Mouse (Mus musculus): ENCODE results near the gene Snx29. TPM values are rescaled to one million over a fixed set of nuclear protein-coding genes. Genes with fewer than 3 reads are reported as not detected.

Snx29 gene
- total and polyA plus RNA-seq, 2 experiments: 2.0 to 10.3 TPM

- TF ChIP-seq POLR2A (IDR thresholded peaks at IDR 0.05; ENCODE audit: extremely low read depth, insufficient read depth, low read length) (no peak), CTCF (IDR thresholded peaks at IDR 0.05; ENCODE audit: low read depth, low read length) (no peak)
- Histone ChIP-seq H3K4me3 (ENCODE audit: insufficient read depth, low read depth, low read length) (no peak overlapping the region), H3K27ac (replicated peaks; ENCODE audit: insufficient read depth, low read depth, low read length) (no peak overlapping the region), H3K27me3 (ENCODE audit: control insufficient read depth, insufficient read depth, low read length) (no peaks in the 10 kb centered on the region), H3K9ac (ENCODE audit: low read depth, low read length) (no peak overlapping the region), H3K4me1 (ENCODE audit: control insufficient read depth, insufficient read depth, low read length) (peaks cover 12% of the 10 kb centered on the region), H3K36me3 (ENCODE audit: control insufficient read depth, insufficient read depth, low read length) (no peaks in the 10 kb centered on the region), H3K79me2 (ENCODE audit: control insufficient read depth, insufficient read depth, low read length) (peaks cover 8% of the 10 kb centered on the region; the same call in 1 of the 2 replicates)
- DNase-seq (ENCODE audit: extremely low read depth, low read depth, low spot score): no peak
These were observed 63.5 kb downstream of the Snx29 start for GRCm38 (mm10) chr16:11386221-11386620.

- H3K4me3 ChIP-seq (ENCODE audit: insufficient read depth, low read depth, low read length): no peak overlapping the region
- H3K36me3 ChIP-seq (ENCODE audit: control insufficient read depth, insufficient read depth, low read length): no peaks in the 10 kb centered on the region
- H3K4me1 ChIP-seq (ENCODE audit: control insufficient read depth, insufficient read depth, low read length): peaks cover 12% of the 10 kb centered on the region
- H3K27ac ChIP-seq (replicated peaks; ENCODE audit: insufficient read depth, low read depth, low read length): peak overlapping the region; percentile 40
- WGBS: 10% methylated on average over 2 of the region's 2 CpGs
- H3K27me3 ChIP-seq (ENCODE audit: control insufficient read depth, insufficient read depth, low read length): no peaks in the 10 kb centered on the region
- TF ChIP-seq CTCF (IDR thresholded peaks at IDR 0.05; ENCODE audit: low read depth, low read length) (no peak), POLR2A (IDR thresholded peaks at IDR 0.05; ENCODE audit: extremely low read depth, insufficient read depth, low read length) (no peak)
- no peak for DNase-seq (ENCODE audit: extremely low read depth, low read depth, low spot score)
- H3K79me2 ChIP-seq (ENCODE audit: control insufficient read depth, insufficient read depth, low read length): peaks cover 8% of the 10 kb centered on the region; the same call in 1 of the 2 replicates
- H3K9ac ChIP-seq (ENCODE audit: low read depth, low read length): no peak overlapping the region
These were observed 65.4 kb downstream of the Snx29 start for GRCm38 (mm10) chr16:11388085-11388484.

GRCm38 (mm10) chr16:11389324-11389723, 66.6 kb downstream of the Snx29 start:
- WGBS: 56% methylated on average over 2 of the region's 2 CpGs
- TF ChIP-seq CTCF (IDR thresholded peaks at IDR 0.05; ENCODE audit: low read depth, low read length) (no peak), POLR2A (IDR thresholded peaks at IDR 0.05; ENCODE audit: extremely low read depth, insufficient read depth, low read length) (no peak)
- Histone ChIP-seq H3K9ac (ENCODE audit: low read depth, low read length) (no peak overlapping the region), H3K79me2 (ENCODE audit: control insufficient read depth, insufficient read depth, low read length) (peaks cover 8% of the 10 kb centered on the region; the same call in 1 of the 2 replicates), H3K4me1 (ENCODE audit: control insufficient read depth, insufficient read depth, low read length) (peaks cover 12% of the 10 kb centered on the region), H3K36me3 (ENCODE audit: control insufficient read depth, insufficient read depth, low read length) (no peaks in the 10 kb centered on the region), H3K4me3 (ENCODE audit: insufficient read depth, low read depth, low read length) (no peak overlapping the region), H3K27me3 (ENCODE audit: control insufficient read depth, insufficient read depth, low read length) (no peaks in the 10 kb centered on the region), H3K27ac (replicated peaks; ENCODE audit: insufficient read depth, low read depth, low read length) (no peak overlapping the region)
- DNase-seq (ENCODE audit: extremely low read depth, low read depth, low spot score): no peak

- Histone ChIP-seq H3K79me2 (ENCODE audit: control insufficient read depth, insufficient read depth, low read length) (no peaks in the 10 kb centered on the region), H3K4me3 (ENCODE audit: insufficient read depth, low read depth, low read length) (no peak overlapping the region), H3K27me3 (ENCODE audit: control insufficient read depth, insufficient read depth, low read length) (no peaks in the 10 kb centered on the region), H3K36me3 (ENCODE audit: control insufficient read depth, insufficient read depth, low read length) (peaks cover 3% of the 10 kb centered on the region; the same call in 1 of the 2 replicates), H3K4me1 (ENCODE audit: control insufficient read depth, insufficient read depth, low read length) (no peaks in the 10 kb centered on the region), H3K9ac (ENCODE audit: low read depth, low read length) (no peak overlapping the region), H3K27ac (replicated peaks; ENCODE audit: insufficient read depth, low read depth, low read length) (no peak overlapping the region)
- WGBS: 81% methylated on average over 2 of the region's 2 CpGs
- TF ChIP-seq CTCF (IDR thresholded peaks at IDR 0.05; ENCODE audit: low read depth, low read length) (no peak), POLR2A (IDR thresholded peaks at IDR 0.05; ENCODE audit: extremely low read depth, insufficient read depth, low read length) (no peak)
- no peak for DNase-seq (ENCODE audit: extremely low read depth, low read depth, low spot score)
These were observed 73.9 kb downstream of the Snx29 start for GRCm38 (mm10) chr16:11396570-11396969.

- 96% methylated on average over 4 of the region's 4 CpGs for WGBS
- Histone ChIP-seq H3K9ac (ENCODE audit: low read depth, low read length) (no peak overlapping the region), H3K79me2 (ENCODE audit: control insufficient read depth, insufficient read depth, low read length) (no peaks in the 10 kb centered on the region), H3K27me3 (ENCODE audit: control insufficient read depth, insufficient read depth, low read length) (no peaks in the 10 kb centered on the region), H3K36me3 (ENCODE audit: control insufficient read depth, insufficient read depth, low read length) (peaks cover 3% of the 10 kb centered on the region; the same call in 1 of the 2 replicates), H3K4me3 (ENCODE audit: insufficient read depth, low read depth, low read length) (no peak overlapping the region), H3K4me1 (ENCODE audit: control insufficient read depth, insufficient read depth, low read length) (peaks cover 7% of the 10 kb centered on the region), H3K27ac (replicated peaks; ENCODE audit: insufficient read depth, low read depth, low read length) (no peak overlapping the region)
- no peak for TF ChIP-seq POLR2A (IDR thresholded peaks at IDR 0.05; ENCODE audit: extremely low read depth, insufficient read depth, low read length)
- TF ChIP-seq CTCF (IDR thresholded peaks at IDR 0.05; ENCODE audit: low read depth, low read length): no peak
- no peak for DNase-seq (ENCODE audit: extremely low read depth, low read depth, low spot score)
These were observed 76.7 kb downstream of the Snx29 start for GRCm38 (mm10) chr16:11399386-11399785.

- Histone ChIP-seq H3K27me3 (ENCODE audit: control insufficient read depth, insufficient read depth, low read length) (no peaks in the 10 kb centered on the region), H3K27ac (replicated peaks; ENCODE audit: insufficient read depth, low read depth, low read length) (no peak overlapping the region), H3K4me1 (ENCODE audit: control insufficient read depth, insufficient read depth, low read length) (peaks cover 12% of the 10 kb centered on the region), H3K79me2 (ENCODE audit: control insufficient read depth, insufficient read depth, low read length) (no peaks in the 10 kb centered on the region), H3K36me3 (ENCODE audit: control insufficient read depth, insufficient read depth, low read length) (peaks cover 3% of the 10 kb centered on the region; the same call in 1 of the 2 replicates), H3K4me3 (ENCODE audit: insufficient read depth, low read depth, low read length) (no peak overlapping the region), H3K9ac (ENCODE audit: low read depth, low read length) (no peak overlapping the region)
- 95% methylated on average over 6 of the region's 6 CpGs for WGBS
- no peak for TF ChIP-seq CTCF (IDR thresholded peaks at IDR 0.05; ENCODE audit: low read depth, low read length)
- TF ChIP-seq POLR2A (IDR thresholded peaks at IDR 0.05; ENCODE audit: extremely low read depth, insufficient read depth, low read length): no peak
- DNase-seq (ENCODE audit: extremely low read depth, low read depth, low spot score): no peak
These were observed 77.3 kb downstream of the Snx29 start for GRCm38 (mm10) chr16:11399845-11400565.
